Mouse (Mus musculus): ENCODE data around the gene F2rl1. TPM values are rescaled to one million over a fixed set of nuclear protein-coding genes. Genes with fewer than 3 reads are reported as not detected.

F2rl1 gene
- polyA plus RNA-seq (2014; fragmentation: Illumina TruSeq; extraction: RNeasy Lipid Tissue Mini Kit (QIAGEN cat#74804); ENCODE audit: low read depth, low replicate concordance), result not detected

DNA sequence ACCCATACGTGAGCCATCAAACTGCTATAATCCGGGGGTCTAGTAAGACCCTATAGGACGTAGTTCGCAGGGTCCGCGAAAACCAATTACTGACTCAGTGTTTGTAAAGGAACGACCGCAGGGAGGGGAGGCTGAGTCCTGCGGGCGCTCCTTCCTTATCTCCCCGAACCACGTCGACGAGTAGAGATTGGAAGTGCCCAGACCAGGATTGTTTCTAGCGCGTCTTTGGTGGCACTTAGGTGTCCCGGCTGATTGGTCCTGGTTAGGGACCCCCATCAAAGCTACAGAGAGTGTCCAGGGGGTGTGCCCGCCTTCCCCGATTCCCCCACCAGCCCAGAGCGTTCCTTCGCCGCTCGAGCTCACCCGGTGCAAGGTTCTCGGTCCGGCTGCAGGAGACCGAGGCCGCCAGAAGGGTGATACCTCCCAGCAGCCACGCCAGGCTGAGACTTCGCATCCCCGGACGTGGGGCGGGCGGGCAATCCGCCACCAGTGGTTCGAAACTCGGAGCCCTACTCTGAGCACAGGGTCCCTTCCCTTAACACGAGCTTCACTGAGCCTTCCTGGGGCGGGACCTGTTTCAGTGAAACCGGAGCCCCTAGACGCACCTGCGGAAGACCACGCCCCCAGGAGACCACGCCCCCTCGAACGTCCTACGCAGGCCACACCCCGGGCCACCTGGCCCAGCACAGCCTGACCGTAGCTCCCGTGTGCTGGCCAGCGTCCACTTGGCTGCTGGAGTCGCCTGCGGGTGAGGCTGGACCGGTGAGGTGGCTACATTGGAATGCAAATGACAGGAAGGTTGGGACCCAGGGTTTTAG is at the start of gene F2rl1:
Gene F2rl1 (minus strand): TSS at position 554 of the 818 bp plus-strand sequence.

GRCm38 (mm10) chr13:95478671-95479413 is 46.2 kb downstream of the F2rl1 start, which contains the start of gene S100z:
TSS of gene S100z (minus strand) at chr13:95478721.

Other genes with a start within 250 kb of the F2rl1 start
- 2.5 TPM for gene Zbed3, start 201.6 kb downstream of the F2rl1 start, polyA plus RNA-seq (2014; fragmentation: Illumina TruSeq; extraction: RNeasy Lipid Tissue Mini Kit (QIAGEN cat#74804); ENCODE audit: low read depth, low replicate concordance)
- gene Aggf1, start 149.9 kb downstream of the F2rl1 start, polyA plus RNA-seq (2014; fragmentation: Illumina TruSeq; extraction: RNeasy Lipid Tissue Mini Kit (QIAGEN cat#74804); ENCODE audit: low read depth, low replicate concordance), result 15.1 TPM
- not detected for gene Crhbp, start 80.3 kb downstream of the F2rl1 start, polyA plus RNA-seq (2014; fragmentation: Illumina TruSeq; extraction: RNeasy Lipid Tissue Mini Kit (QIAGEN cat#74804); ENCODE audit: low read depth, low replicate concordance)
- not detected for gene S100z, start 46.5 kb downstream of the F2rl1 start, polyA plus RNA-seq (2014; fragmentation: Illumina TruSeq; extraction: RNeasy Lipid Tissue Mini Kit (QIAGEN cat#74804); ENCODE audit: low read depth, low replicate concordance)
- 15.7 TPM for gene F2r, start 93.3 kb upstream of the F2rl1 start, polyA plus RNA-seq (2014; fragmentation: Illumina TruSeq; extraction: RNeasy Lipid Tissue Mini Kit (QIAGEN cat#74804); ENCODE audit: low read depth, low replicate concordance)
- gene F2rl2, start 171.6 kb upstream of the F2rl1 start, polyA plus RNA-seq (2014; fragmentation: Illumina TruSeq; extraction: RNeasy Lipid Tissue Mini Kit (QIAGEN cat#74804); ENCODE audit: low read depth, low replicate concordance), result not detected

Data from liver, adult 10 weeks (tissue).